Mouse (Mus musculus) naive thymus-derived CD4-positive, alpha-beta T cell, adult 5 months (primary cell): ENCODE measurements around the gene She. TPM values are rescaled to one million over a fixed set of nuclear protein-coding genes. Genes with fewer than 3 reads are reported as not detected.

Experiments
- polyA plus RNA-seq: library from polyadenylated mRNA; unstranded; fragments of 100-300 nt; shearing (Covaris generic); gene quantifications from one replicate; pipeline ENCODE4 v1.2.1, GENCODE M21; 2017

She gene
- 1.5 TPM for polyA plus RNA-seq

DNA sequence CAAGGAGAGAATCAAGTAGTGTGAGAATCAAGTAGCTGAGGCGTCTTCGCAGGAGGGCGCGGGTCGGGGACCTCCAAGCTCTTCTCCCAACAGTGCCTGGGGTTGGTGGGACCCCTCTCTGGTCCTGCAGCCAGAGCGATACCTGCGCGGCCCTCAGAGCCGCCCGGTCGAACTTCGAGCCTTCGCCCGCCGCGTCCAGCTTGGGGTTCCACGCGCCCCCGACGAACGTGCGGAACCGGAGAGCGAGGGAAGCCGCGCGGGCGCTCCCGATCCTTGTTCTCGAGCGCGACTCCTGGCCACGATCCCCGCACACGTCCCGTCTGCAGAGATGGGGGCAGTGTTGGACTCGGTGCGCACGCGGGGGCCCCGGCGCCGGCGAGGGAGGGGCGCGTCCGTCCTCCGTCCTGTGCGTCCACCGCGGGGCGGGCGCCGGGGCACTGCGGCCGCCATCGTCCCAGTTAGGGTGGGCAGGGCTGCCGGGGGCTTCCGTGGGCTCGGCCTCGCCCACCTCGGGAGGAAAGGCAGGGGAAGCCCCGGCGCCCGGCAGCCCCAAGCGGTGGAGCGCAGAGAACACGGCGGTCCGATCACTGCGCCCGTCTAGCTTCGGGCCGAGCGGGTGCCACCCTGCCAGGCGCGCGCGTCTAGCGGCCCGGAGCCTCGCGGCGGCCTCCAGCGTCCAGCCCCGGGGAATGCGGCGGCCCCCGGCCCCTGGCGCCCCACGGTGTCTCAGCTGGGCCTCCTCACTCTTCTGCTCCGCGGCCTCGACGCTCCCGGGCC, at the start of gene She:
Gene She, plus strand, starts transcription at position 556 of the 777 bp plus-strand sequence.

Other genes starting within 250 kb of the She start
- 73.8 TPM for gene Adar, start 116.3 kb upstream of the She start, polyA plus RNA-seq
- gene Chrnb2, start 66.7 kb upstream of the She start, polyA plus RNA-seq = 1.1 TPM
- gene Ube2q1, start 57.8 kb upstream of the She start, polyA plus RNA-seq = 53.8 TPM
- gene Il6ra, start 81.8 kb downstream of the She start, polyA plus RNA-seq = 81.1 TPM
- gene Atp8b2, start 132.1 kb downstream of the She start, polyA plus RNA-seq = 63.4 TPM
- gene Hax1, start 167.4 kb downstream of the She start, polyA plus RNA-seq = 89.9 TPM
- gene 4933434E20Rik, start 220.3 kb downstream of the She start, polyA plus RNA-seq = 129 TPM
- 204 TPM for gene Ubap2l, start 221.3 kb downstream of the She start, polyA plus RNA-seq
- 930 TPM for gene Tpm3, start 241.3 kb downstream of the She start, polyA plus RNA-seq